Mouse (Mus musculus) hindlimb bud, embryonic 11.5 days (tissue): ENCODE data around the gene Srsf9.
"Not testable (repeated sequence)": the region's sequence is repeated elsewhere in the genome, so short reads cannot be mapped to it uniquely, and the experiment has no call there.

ENCODE experiments used
- DNase-seq: peaks from one replicate; pipeline ENCODE4 v3.0.0-alpha.2; 2012; ENCODE audit warnings: low read depth, low spot score; ENCODE audit errors: extremely low spot score

Gene Srsf9

GRCm38 (mm10) chr5:115364782-115365181 lies 37.8 kb downstream of the Srsf9 start:
- no peak for DNase-seq

GRCm38 (mm10) chr5:115371736-115372135 lies 44.8 kb downstream of the Srsf9 start:
- DNase-seq = no peak

GRCm38 (mm10) chr5:115373441-115374203 lies 46.6 kb downstream of the Srsf9 start:
- DNase-seq = no peak

GRCm38 (mm10) chr5:115374204-115374820 lies 47.3 kb downstream of the Srsf9 start:
- DNase-seq = no peak

GRCm38 (mm10) chr5:115375436-115375835 lies 48.5 kb downstream of the Srsf9 start:
- no peak for DNase-seq

GRCm38 (mm10) chr5:115378882-115379281 lies 51.9 kb downstream of the Srsf9 start:
- DNase-seq = not testable (repeated sequence)
